Mouse (Mus musculus): ENCODE measurements around the gene Rab3d.
"Not testable (repeated sequence)": the region's sequence is repeated elsewhere in the genome, so short reads cannot be mapped to it uniquely, and the experiment has no call there.

The Rab3d gene

DNA sequence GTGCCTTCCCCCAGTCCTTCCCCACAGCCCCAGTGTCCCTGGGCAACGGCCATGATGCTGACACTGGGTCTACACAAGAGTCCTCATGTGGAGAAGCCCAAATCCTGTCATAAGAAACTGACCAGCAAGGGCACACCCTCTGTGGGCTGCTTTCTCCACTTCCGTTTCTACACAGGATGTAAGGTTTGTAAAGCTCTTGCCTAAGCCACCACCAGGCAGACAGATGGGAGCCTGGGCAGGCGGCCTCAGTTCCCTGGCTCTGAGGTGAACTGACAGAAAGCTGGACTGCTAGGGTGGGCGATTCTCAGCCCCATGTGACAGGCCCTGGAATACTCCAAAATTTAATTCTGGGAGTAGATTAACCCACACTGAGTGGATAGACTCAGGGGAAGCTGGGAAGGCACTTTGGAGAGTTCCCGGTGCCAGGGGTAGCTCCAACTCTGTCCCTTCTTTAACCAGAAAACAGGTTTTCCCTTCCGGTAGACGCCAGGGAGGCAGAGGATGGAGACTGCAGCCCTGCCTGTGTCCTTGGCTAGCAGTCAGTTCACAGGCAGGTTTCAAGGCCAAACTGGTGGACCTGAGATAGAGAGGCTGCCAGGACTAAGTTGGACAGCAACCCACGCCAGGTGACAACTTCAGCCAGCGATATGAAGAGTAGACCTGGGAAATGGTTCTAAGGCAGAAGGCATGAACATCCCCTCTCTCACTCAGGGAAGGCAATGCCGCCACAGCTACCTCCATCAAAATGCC lies 8.3 kb downstream of the Rab3d start:
- in situ Hi-C loops (cut with MboI, MseI), result no loop called here

DNA sequence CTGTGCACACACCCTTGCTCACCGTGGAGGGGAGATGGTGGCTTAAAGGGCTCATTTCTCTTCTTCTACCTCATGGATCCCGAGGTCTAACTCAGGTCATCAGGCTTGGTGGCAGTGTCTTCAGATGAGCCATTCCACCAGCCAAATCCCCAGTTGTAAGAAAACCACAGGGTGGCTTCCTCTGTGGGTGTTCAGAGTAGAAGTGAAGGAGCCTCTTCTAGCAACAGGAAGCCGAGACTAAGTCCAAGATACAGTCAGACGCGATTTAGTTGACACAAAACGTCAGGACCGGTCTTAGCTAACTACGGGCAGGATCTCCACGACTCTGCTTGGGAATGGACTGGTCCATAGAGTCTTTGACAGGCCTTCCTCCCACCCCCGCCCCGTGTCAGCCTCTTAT lies 9.8 kb downstream of the Rab3d start:
- in situ Hi-C loops (cut with MboI, MseI), result no loop called here

- in situ Hi-C loops (cut with MboI, MseI), result no loop called here
Observed at GRCm38 (mm10) chr9:21904031-21904430, 14.0 kb downstream of the Rab3d start.

GRCm38 (mm10) chr9:21901223-21901820 lies 16.7 kb downstream of the Rab3d start:
- in situ Hi-C loops (cut with MboI, MseI), result no loop called here

DNA sequence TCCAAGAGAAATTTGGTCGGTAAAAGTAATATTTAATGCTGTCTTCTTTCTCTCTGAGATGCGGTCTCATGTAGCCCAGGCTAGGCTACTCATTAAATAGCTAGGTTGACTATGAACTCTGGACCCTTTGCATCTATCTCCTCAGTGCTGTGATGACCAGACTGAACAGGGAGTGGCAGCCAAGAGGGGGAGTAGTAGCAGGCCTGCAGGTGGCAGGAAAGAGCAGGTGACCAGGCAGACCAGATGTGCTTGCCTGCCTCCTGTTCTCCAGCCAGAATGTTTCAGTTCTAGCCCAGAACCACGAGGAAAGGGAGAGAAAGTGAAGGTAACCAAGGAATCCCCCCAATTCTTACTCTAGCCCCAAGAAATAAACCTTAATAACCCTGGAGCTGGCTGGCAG lies 28.8 kb downstream of the Rab3d start:
- in situ Hi-C loops (cut with MboI, MseI), result no loop called here

DNA sequence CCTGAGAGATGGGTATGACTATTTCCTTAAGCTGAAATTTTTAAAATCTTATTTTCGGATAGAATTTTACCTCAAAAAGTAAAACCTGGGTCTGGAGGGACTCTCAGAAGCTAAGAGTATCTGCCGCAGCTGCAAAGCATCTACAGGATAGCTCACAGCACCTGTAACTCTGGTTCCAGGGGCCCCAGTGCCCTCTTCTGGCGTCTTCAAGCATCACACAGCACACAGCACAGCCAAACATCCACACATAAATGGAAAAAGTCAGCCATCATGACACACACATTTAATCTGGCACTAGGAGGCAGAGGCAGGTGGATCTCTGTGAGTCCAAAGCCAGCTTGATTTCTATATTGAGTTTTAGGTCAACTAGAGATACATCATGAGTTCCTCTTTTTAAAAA lies 41.4 kb downstream of the Rab3d start:
- in situ Hi-C loops (cut with MboI, MseI), result no loop called here

GRCm38 (mm10) chr9:21872204-21872603 lies 45.8 kb downstream of the Rab3d start:
- in situ Hi-C loops (cut with MboI, MseI), result no loop called here

GRCm38 (mm10) chr9:21870879-21871524 lies 47.0 kb downstream of the Rab3d start:
- in situ Hi-C loops (cut with MboI, MseI), result no loop called here

DNA sequence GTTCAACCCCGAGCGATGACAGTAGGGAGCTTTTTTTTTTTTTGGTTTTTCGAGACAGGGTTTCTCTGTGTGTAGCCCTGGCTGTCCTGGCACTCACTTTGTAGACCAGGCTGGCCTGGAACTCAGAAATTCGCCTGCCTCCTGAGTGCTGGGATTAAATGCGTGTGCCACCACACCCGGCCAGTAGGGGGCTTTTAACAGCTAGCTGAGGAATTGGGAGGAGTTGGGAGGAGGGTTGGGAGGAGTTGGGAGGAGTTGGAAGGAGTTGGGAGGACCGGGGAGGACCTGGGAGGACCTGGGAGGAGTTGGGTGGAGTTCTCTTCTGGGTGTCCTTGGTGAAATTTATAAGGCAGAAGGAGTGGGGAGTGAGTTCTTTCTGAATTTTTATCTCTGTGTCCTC lies 48.7 kb downstream of the Rab3d start:
- in situ Hi-C loops (cut with MboI, MseI), result not testable (repeated sequence)

GRCm38 (mm10) chr9:21867726-21868125 lies 50.3 kb downstream of the Rab3d start:
- in situ Hi-C loops (cut with MboI, MseI), result no loop called here

DNA sequence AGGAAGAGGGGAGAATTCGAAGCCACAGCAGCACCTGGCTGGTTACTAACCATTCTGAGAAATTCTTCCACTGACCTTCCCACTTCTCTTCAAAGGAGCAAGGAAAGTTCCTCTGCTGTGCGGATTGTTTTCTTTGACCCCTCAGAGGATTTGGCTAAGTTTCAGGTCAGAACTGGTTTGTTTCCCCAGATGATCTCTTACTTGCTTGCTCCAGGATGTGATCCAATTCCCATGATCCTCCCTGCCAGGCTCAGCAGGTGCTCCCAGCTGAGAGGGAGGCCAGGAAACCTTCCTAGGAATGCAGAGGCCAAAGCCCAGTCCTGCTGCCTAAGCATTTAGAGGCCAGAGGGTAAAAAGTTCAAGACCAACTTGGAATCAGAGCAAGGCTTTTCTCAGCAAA lies 51.4 kb downstream of the Rab3d start:
- in situ Hi-C loops (cut with MboI, MseI), result no loop called here

- in situ Hi-C loops (cut with MboI, MseI), result no loop called here
Observed at GRCm38 (mm10) chr9:21865673-21866398, 52.2 kb downstream of the Rab3d start.

- in situ Hi-C loops (cut with MboI, MseI), result no loop called here
Observed at GRCm38 (mm10) chr9:21862181-21862580, 55.8 kb downstream of the Rab3d start.

DNA sequence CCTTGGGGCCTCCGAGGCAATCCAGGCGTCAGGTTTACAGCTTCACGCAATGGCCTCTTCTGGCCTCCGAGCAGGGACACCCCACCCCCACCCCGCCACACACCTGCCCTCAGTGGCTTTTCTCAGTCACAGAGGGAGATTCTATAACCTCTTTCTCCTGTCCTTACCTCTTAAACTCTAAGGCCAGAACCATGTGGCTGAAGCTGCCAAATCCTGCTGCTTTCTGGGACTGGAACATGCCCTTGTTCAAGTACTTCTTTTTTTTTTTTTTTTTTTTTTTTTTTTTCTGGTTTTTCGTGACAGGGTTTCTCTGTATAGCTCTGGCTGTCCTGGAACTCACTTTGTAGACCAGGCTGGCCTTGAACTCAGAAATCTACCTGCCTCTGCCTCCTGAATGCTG lies 57.6 kb downstream of the Rab3d start:
- in situ Hi-C loops (cut with MboI, MseI), result not testable (repeated sequence)

GRCm38 (mm10) chr9:21859606-21860005 lies 58.4 kb downstream of the Rab3d start:
- in situ Hi-C loops (cut with MboI, MseI), result no loop called here

GRCm38 (mm10) chr9:21858084-21858483 lies 59.9 kb downstream of the Rab3d start:
- in situ Hi-C loops (cut with MboI, MseI), result no loop called here

GRCm38 (mm10) chr9:21857501-21857900 lies 60.5 kb downstream of the Rab3d start:
- in situ Hi-C loops (cut with MboI, MseI), result no loop called here

Data from T-helper 2 cell (primary cell).